Mouse (Mus musculus) limb, embryonic 12.5 days (tissue): ENCODE measurements around the gene Ceacam18. TPM values are rescaled to one million over a fixed set of nuclear protein-coding genes. Genes with fewer than 3 reads are reported as not detected.
A peak's percentile ranks its signal among the peaks of the same experiment; 100 is the strongest.

Experiments used
- ATAC-seq: fragments of 200-750 bp; cut with Nextera tagmentation; 2 replicates; pipeline ENCODE4 v1.8.0; 2017; ENCODE audit warnings: low read depth, moderate TSS enrichment; ENCODE audit not compliant: insufficient number of reproducible peaks, insufficient read depth, low FRiP score, low TSS enrichment
- H3K27ac ChIP-seq: fragments of 300-500 bp; sonication (generic); 2 replicates; pipeline ENCODE4 v1.5.1; 2016; ENCODE audit warnings: mild to moderate bottlenecking, moderate library complexity
- H3K27me3 ChIP-seq: fragments of 300-500 bp; sonication (generic); 2 replicates; pipeline ENCODE4 v1.6.1; 2016; ENCODE audit warnings: mild to moderate bottlenecking, moderate library complexity
- H3K36me3 ChIP-seq: fragments of 300-500 bp; sonication (generic); 2 replicates; pipeline ENCODE4 v1.6.1; 2016; ENCODE audit warnings: mild to moderate bottlenecking, moderate library complexity
- H3K4me1 ChIP-seq: fragments of 300-500 bp; sonication (generic); replicated peaks from 2 replicates; pipeline ENCODE4 v1.6.1; 2016
- H3K4me2 ChIP-seq: fragments of 300-500 bp; sonication (generic); 2 replicates; pipeline ENCODE4 v1.6.1; 2016; ENCODE audit warnings: mild to moderate bottlenecking, moderate library complexity
- H3K4me3 ChIP-seq: fragments of 300-500 bp; sonication (generic); replicated peaks from 2 replicates; pipeline ENCODE4 v1.5.1; 2016; ENCODE audit warnings: mild to moderate bottlenecking
- H3K9ac ChIP-seq: fragments of 300-500 bp; sonication (generic); replicated peaks from 2 replicates; pipeline ENCODE4 v1.6.1; 2016; ENCODE audit warnings: mild to moderate bottlenecking, moderate library complexity
- H3K9me3 ChIP-seq: fragments of 300-500 bp; sonication (generic); 2 replicates; pipeline ENCODE4 v1.6.1; 2016; ENCODE audit warnings: mild to moderate bottlenecking, moderate library complexity
- WGBS: fragments of 180-500 bp; shearing (Covaris S2); methylation state at CpG from one replicate; pipeline ENCODE4 v1.1.7; 2016; 5-methylcytosine and 5-hydroxymethylcytosine counted together
- polyA plus RNA-seq: library from polyadenylated mRNA; unstranded; fragments of >200 nt; fragmentation: Nextera tagmentation; extraction: Ambion mirVana; gene quantifications from 2 replicates; pipeline ENCODE4 v1.2.1, GENCODE M21; 2016

Ceacam18 gene
- not detected in 2 replicates for polyA plus RNA-seq

- Histone ChIP-seq H3K9me3 (no peaks in the 10 kb centered on the region), H3K9ac (no peak within 1 kb of the TSS), H3K36me3 (no peaks in the 10 kb centered on the region), H3K27me3 (no peaks in the 10 kb centered on the region), H3K4me1 (no peaks in the 10 kb centered on the region), H3K4me2 (no peak within 1 kb of the TSS), H3K27ac (no peak within 1 kb of the TSS), H3K4me3 (no peak within 1 kb of the TSS)
- WGBS, result 65% methylated on average over 6 of the region's 6 CpGs
- ATAC-seq, result no peak
Measured at GRCm38 (mm10) chr7:43634500-43634899, at the start of gene Ceacam18. TSS of gene Ceacam18 (plus strand) at chr7:43634707.

- Histone ChIP-seq H3K9ac (no peak overlapping the region), H3K36me3 (peaks cover 62% of the 10 kb centered on the region), H3K4me3 (no peak overlapping the region), H3K4me2 (no peak overlapping the region), H3K4me1 (peaks cover 13% of the 10 kb centered on the region), H3K27ac (no peak overlapping the region), H3K27me3 (no peaks in the 10 kb centered on the region), H3K9me3 (no peaks in the 10 kb centered on the region)
- WGBS, result 90% methylated on average over 5 of the region's 5 CpGs
- no peak for ATAC-seq
Measured at GRCm38 (mm10) chr7:43584790-43585189, 49.7 kb upstream of the Ceacam18 start.

GRCm38 (mm10) chr7:43601884-43602283 is 32.6 kb upstream of the Ceacam18 start:
- Histone ChIP-seq H3K27ac (no peak overlapping the region), H3K4me3 (no peak overlapping the region), H3K4me1 (no peaks in the 10 kb centered on the region), H3K4me2 (no peak overlapping the region), H3K27me3 (no peaks in the 10 kb centered on the region), H3K9me3 (no peaks in the 10 kb centered on the region), H3K9ac (no peak overlapping the region), H3K36me3 (no peaks in the 10 kb centered on the region)
- WGBS, result 44% methylated on average over 5 of the region's 5 CpGs
- ATAC-seq, result no peak

GRCm38 (mm10) chr7:43606896-43607742 is 27.4 kb upstream of the Ceacam18 start, which contains the start of gene Zfp819:
TSS of gene Zfp819 (plus strand) at chr7:43607169.
- H3K4me3 ChIP-seq, result peak within 1 kb of the TSS; percentile 44
- WGBS, result 18% methylated on average over 41 of the region's 41 CpGs
- peak; percentile 68 for ATAC-seq
- no peaks in the 10 kb centered on the region for H3K4me1 ChIP-seq
- no peak within 1 kb of the TSS for H3K27ac ChIP-seq
- H3K36me3 ChIP-seq, result no peaks in the 10 kb centered on the region
- no peaks in the 10 kb centered on the region for H3K9me3 ChIP-seq
- peak within 1 kb of the TSS; percentile 74 for H3K4me2 ChIP-seq
- H3K9ac ChIP-seq, result peak within 1 kb of the TSS; percentile 35; the same call in 1 of the 2 replicates
- H3K27me3 ChIP-seq, result no peaks in the 10 kb centered on the region

GRCm38 (mm10) chr7:43607743-43608287 is 26.7 kb upstream of the Ceacam18 start:
- no peak for ATAC-seq
- H3K9ac ChIP-seq, result no peak overlapping the region
- no peak overlapping the region for H3K27ac ChIP-seq
- no peaks in the 10 kb centered on the region for H3K36me3 ChIP-seq
- no peaks in the 10 kb centered on the region for H3K9me3 ChIP-seq
- no peaks in the 10 kb centered on the region for H3K4me1 ChIP-seq
- peak overlapping the region; percentile 74 for H3K4me2 ChIP-seq
- H3K4me3 ChIP-seq, result no peak overlapping the region
- H3K27me3 ChIP-seq, result no peaks in the 10 kb centered on the region
- WGBS, result 32% methylated on average over 5 of the region's 5 CpGs

- WGBS, result 76% methylated on average over 7 of the region's 7 CpGs
- H3K4me3 ChIP-seq, result no peak overlapping the region
- no peaks in the 10 kb centered on the region for H3K27me3 ChIP-seq
- H3K36me3 ChIP-seq, result no peaks in the 10 kb centered on the region
- H3K9ac ChIP-seq, result no peak overlapping the region
- no peaks in the 10 kb centered on the region for H3K9me3 ChIP-seq
- no peak for ATAC-seq
- no peak overlapping the region for H3K4me2 ChIP-seq
- H3K27ac ChIP-seq, result no peak overlapping the region
- H3K4me1 ChIP-seq, result no peaks in the 10 kb centered on the region
Measured at GRCm38 (mm10) chr7:43608316-43608824, 26.1 kb upstream of the Ceacam18 start.

GRCm38 (mm10) chr7:43613816-43614551 is 20.5 kb upstream of the Ceacam18 start:
- Histone ChIP-seq H3K9ac (no peak overlapping the region), H3K4me1 (no peaks in the 10 kb centered on the region)
- no peak for ATAC-seq

GRCm38 (mm10) chr7:43622927-43623326 is 11.6 kb upstream of the Ceacam18 start:
- Histone ChIP-seq H3K27ac (no peak overlapping the region), H3K36me3 (no peaks in the 10 kb centered on the region), H3K4me3 (no peak overlapping the region), H3K9ac (no peak overlapping the region), H3K27me3 (no peaks in the 10 kb centered on the region), H3K4me2 (no peak overlapping the region), H3K4me1 (no peaks in the 10 kb centered on the region; the same call in 1 of the 2 replicates), H3K9me3 (no peaks in the 10 kb centered on the region)
- ATAC-seq, result no peak
- 84% methylated on average over 7 of the region's 7 CpGs for WGBS

More at GRCm38 (mm10) chr7:43613816-43614551, 20.5 kb upstream of the Ceacam18 start:
- H3K4me3 ChIP-seq, result no peak overlapping the region
- H3K9me3 ChIP-seq, result no peaks in the 10 kb centered on the region
- no peak overlapping the region for H3K27ac ChIP-seq
- WGBS, result 88% methylated on average over 14 of the region's 14 CpGs
- no peaks in the 10 kb centered on the region for H3K27me3 ChIP-seq
- no peak overlapping the region for H3K4me2 ChIP-seq
- H3K36me3 ChIP-seq, result no peaks in the 10 kb centered on the region

- no peak overlapping the region for H3K4me3 ChIP-seq
- H3K4me2 ChIP-seq, result peak overlapping the region; percentile 24
- no peaks in the 10 kb centered on the region for H3K27me3 ChIP-seq
- no peaks in the 10 kb centered on the region for H3K36me3 ChIP-seq
- ATAC-seq, result 0 out of 2 replicates have a peak, but pooled peaks have one; percentile 63
- no peak overlapping the region for H3K9ac ChIP-seq
- 11% methylated on average over 10 of the region's 10 CpGs for WGBS
- no peak overlapping the region for H3K27ac ChIP-seq
- no peaks in the 10 kb centered on the region for H3K9me3 ChIP-seq
- H3K4me1 ChIP-seq, result no peaks in the 10 kb centered on the region; the same call in 1 of the 2 replicates
Measured at GRCm38 (mm10) chr7:43623819-43624218, 10.7 kb upstream of the Ceacam18 start.

GRCm38 (mm10) chr7:43625065-43625464 is 9.4 kb upstream of the Ceacam18 start:
- H3K4me3 ChIP-seq, result no peak overlapping the region
- 63% methylated on average over 3 of the region's 3 CpGs for WGBS
- H3K9ac ChIP-seq, result no peak overlapping the region
- H3K36me3 ChIP-seq, result no peaks in the 10 kb centered on the region
- no peaks in the 10 kb centered on the region for H3K27me3 ChIP-seq
- H3K4me2 ChIP-seq, result no peak overlapping the region
- no peak for ATAC-seq
- no peak overlapping the region for H3K27ac ChIP-seq
- no peaks in the 10 kb centered on the region; the same call in 1 of the 2 replicates for H3K4me1 ChIP-seq
- H3K9me3 ChIP-seq, result no peaks in the 10 kb centered on the region
